Mouse (Mus musculus) CH12.LX (cell line): ENCODE results near the gene Abtb1. TPM values are rescaled to one million over a fixed set of nuclear protein-coding genes. Genes with fewer than 3 reads are reported as not detected.

Source experiments
- DNase-seq: peaks from one replicate; pipeline ENCODE4 v3.0.0-alpha.2; 2013; ENCODE audit errors: extremely low read depth
- H3K27ac ChIP-seq: 2 replicates; pipeline ENCODE4 v1.5.1; 2012; ENCODE audit warnings: low read depth, mild to moderate bottlenecking, control low read depth, moderate library complexity; ENCODE audit not compliant: insufficient read depth
- H3K27me3 ChIP-seq: replicated peaks from 2 replicates; pipeline ENCODE3; 2012; ENCODE audit warnings: inconsistent platforms
- H3K36me3 ChIP-seq, 2 experiments: replicated peaks in 1 of 2; 2 replicates each; pipeline versions ENCODE3 to v1.6.1; 2012; ENCODE audit warnings: inconsistent platforms in 1 of 2, low read length in 1 of 2, mild to moderate bottlenecking in 1 of 2, mixed read lengths in 1 of 2, moderate library complexity in 1 of 2; ENCODE audit not compliant: control insufficient read depth in 1 of 2, insufficient read depth in 1 of 2
- H3K4me1 ChIP-seq, 2 experiments: 2 replicates each; pipeline ENCODE4 v1.6.1; 2012; ENCODE audit warnings: inconsistent platforms in 1 of 2, moderate library complexity in 1 of 2; ENCODE audit not compliant: insufficient read depth in 2 of 2, control insufficient read depth in 1 of 2
- H3K4me2 ChIP-seq: 2 replicates; pipeline ENCODE4 v1.6.1; 2012; ENCODE audit warnings: low read depth, mild to moderate bottlenecking, control low read depth; ENCODE audit not compliant: poor library complexity, insufficient read depth, severe bottlenecking
- H3K4me3 ChIP-seq, 3 experiments: fragments of 150-350 bp in 1 of 3; sonication (generic) in 1 of 3; replicated peaks in 1 of 3; 2 replicates each; pipeline versions ENCODE3 to v1.5.1; 2011 to 2012; ENCODE audit warnings: low read depth in 2 of 3, low read length in 2 of 3, mild to moderate bottlenecking in 2 of 3, moderate library complexity in 2 of 3, control low read depth in 1 of 3, improper control_type of control experiment in 1 of 3, inconsistent platforms in 1 of 3, mixed read lengths in 1 of 3; ENCODE audit not compliant: poor library complexity in 1 of 3
- H3K79me2 ChIP-seq: replicated peaks from 2 replicates; pipeline ENCODE4 v1.6.1; 2012; ENCODE audit warnings: mild to moderate bottlenecking, moderate library complexity; ENCODE audit not compliant: control insufficient read depth, poor library complexity, insufficient read depth, severe bottlenecking; ENCODE audit errors: extremely low read depth
- H3K9ac ChIP-seq: 2 replicates; pipeline ENCODE4 v1.6.1; 2012; ENCODE audit warnings: low read depth, mild to moderate bottlenecking, control low read depth, moderate library complexity; ENCODE audit not compliant: insufficient read depth
- H3K9me3 ChIP-seq: replicated peaks from 2 replicates; pipeline ENCODE3; 2012; ENCODE audit warnings: low read length, inconsistent platforms, mixed read lengths
- BHLHE40 ChIP-seq: IDR thresholded peaks from 2 replicates; pipeline ENCODE4 v1.6.1; 2011; ENCODE audit warnings: mild to moderate bottlenecking, low read depth, low read length, improper control_type of control experiment
- CHD1 ChIP-seq: IDR thresholded peaks from 2 replicates; pipeline ENCODE4 v1.6.1; 2012; ENCODE audit warnings: low read depth, low read length, improper control_type of control experiment, inconsistent platforms
- CTCF ChIP-seq, 2 experiments: IDR thresholded peaks in 1 of 2; conservative IDR thresholded peaks in 1 of 2; 2 replicates each; pipeline ENCODE4 v1.5.1; 2011 to 2012; ENCODE audit warnings: low read depth in 2 of 2, low read length in 2 of 2, improper control_type of control experiment in 1 of 2, inconsistent platforms in 1 of 2, mild to moderate bottlenecking in 1 of 2, moderate library complexity in 1 of 2
- EP300 ChIP-seq: IDR thresholded peaks from 2 replicates; pipeline ENCODE4 v1.6.1; 2011; ENCODE audit warnings: low read length, improper control_type of control experiment
- ETS1 ChIP-seq: conservative IDR thresholded peaks from 2 replicates; pipeline ENCODE4 v1.6.1; 2012; ENCODE audit warnings: low read depth, mild to moderate bottlenecking, inconsistent platforms, low read length, improper control_type of control experiment, moderate library complexity
- HCFC1 ChIP-seq: IDR thresholded peaks from 2 replicates; pipeline ENCODE4 v1.6.1; 2012; ENCODE audit warnings: low read depth, mild to moderate bottlenecking, inconsistent platforms, low read length, improper control_type of control experiment
- IRF4 ChIP-seq: IDR thresholded peaks from 2 replicates; pipeline ENCODE4 v1.6.1; 2014; ENCODE audit warnings: low read depth, mild to moderate bottlenecking, inconsistent platforms, low read length, improper control_type of control experiment
- JUN ChIP-seq: IDR thresholded peaks from 2 replicates; pipeline ENCODE4 v1.6.1; 2011; ENCODE audit warnings: low read depth, mild to moderate bottlenecking, low read length, improper control_type of control experiment, moderate library complexity; ENCODE audit not compliant: insufficient read depth
- JUND ChIP-seq: conservative IDR thresholded peaks from 2 replicates; pipeline ENCODE4 v1.6.1; 2011; ENCODE audit warnings: low read depth, low read length, improper control_type of control experiment
- KAT2A ChIP-seq: IDR thresholded peaks from 2 replicates; pipeline ENCODE4 v1.6.1; 2012; ENCODE audit warnings: low read length, improper control_type of control experiment, inconsistent platforms; ENCODE audit not compliant: insufficient replicate concordance
- MAX ChIP-seq: IDR thresholded peaks from 2 replicates; pipeline ENCODE4 v1.6.1; 2011; ENCODE audit warnings: low read length, improper control_type of control experiment
- MAZ ChIP-seq: IDR thresholded peaks from 2 replicates; pipeline ENCODE4 v1.6.1; 2012; ENCODE audit warnings: low read depth, mild to moderate bottlenecking, inconsistent platforms, low read length, improper control_type of control experiment, moderate library complexity
- MEF2A ChIP-seq: IDR thresholded peaks from 2 replicates; pipeline ENCODE4 v1.6.1; 2014; ENCODE audit warnings: low read depth, mild to moderate bottlenecking, inconsistent platforms, low read length, improper control_type of control experiment, borderline replicate concordance
- MXI1 ChIP-seq: IDR thresholded peaks from 2 replicates; pipeline ENCODE4 v1.6.1; 2011; ENCODE audit warnings: mild to moderate bottlenecking, low read depth, low read length, improper control_type of control experiment
- MYC ChIP-seq: IDR thresholded peaks from 2 replicates; pipeline ENCODE4 v1.6.1; 2011; ENCODE audit warnings: low read depth, mild to moderate bottlenecking, improper control_type of control experiment, low read length
- NELFE ChIP-seq: IDR thresholded peaks from 2 replicates; pipeline ENCODE4 v1.6.1; 2011; ENCODE audit warnings: low read depth, low read length, improper control_type of control experiment
- NRF1 ChIP-seq: IDR thresholded peaks from 2 replicates; pipeline ENCODE4 v1.6.1; 2014; ENCODE audit warnings: low read depth, mild to moderate bottlenecking, inconsistent platforms, low read length, improper control_type of control experiment, moderate library complexity
- PAX5 ChIP-seq: IDR thresholded peaks from 2 replicates; pipeline ENCODE4 v1.6.1; 2012; ENCODE audit warnings: low read length, inconsistent platforms, mixed read lengths
- POLR2AphosphoS2 ChIP-seq: IDR thresholded peaks from 2 replicates; pipeline ENCODE4 v1.6.1; 2011; ENCODE audit warnings: low read depth, low read length, improper control_type of control experiment
- RAD21 ChIP-seq: IDR thresholded peaks from 2 replicates; pipeline ENCODE4 v1.6.1; 2011; ENCODE audit warnings: low read depth, mild to moderate bottlenecking, low read length, improper control_type of control experiment, moderate library complexity
- RCOR1 ChIP-seq: conservative IDR thresholded peaks from 2 replicates; pipeline ENCODE4 v1.6.1; 2012; ENCODE audit warnings: low read depth, mild to moderate bottlenecking, inconsistent platforms, low read length, improper control_type of control experiment
- SIN3A ChIP-seq: IDR thresholded peaks from 2 replicates; pipeline ENCODE4 v1.6.1; 2012; ENCODE audit warnings: low read length, improper control_type of control experiment, inconsistent platforms
- SMC3 ChIP-seq: IDR thresholded peaks from 2 replicates; pipeline ENCODE4 v1.6.1; 2011; ENCODE audit warnings: low read depth, low read length, improper control_type of control experiment
- TBP ChIP-seq: conservative IDR thresholded peaks from 2 replicates; pipeline ENCODE4 v1.6.1; 2011; ENCODE audit warnings: low read depth, low read length, improper control_type of control experiment
- TCF12 ChIP-seq: IDR thresholded peaks from 2 replicates; pipeline ENCODE4 v1.6.1; 2014; ENCODE audit warnings: low read depth, mild to moderate bottlenecking, inconsistent platforms, low read length, improper control_type of control experiment
- UBTF ChIP-seq: IDR thresholded peaks from 2 replicates; pipeline ENCODE4 v1.6.1; 2012; ENCODE audit warnings: low read depth, mild to moderate bottlenecking, inconsistent platforms, low read length, improper control_type of control experiment, moderate library complexity
- USF1 ChIP-seq: IDR thresholded peaks from 2 replicates; pipeline ENCODE4 v1.6.1; 2014; ENCODE audit warnings: low read depth, mild to moderate bottlenecking, inconsistent platforms, low read length, improper control_type of control experiment
- USF2 ChIP-seq: conservative IDR thresholded peaks from 2 replicates; pipeline ENCODE4 v1.6.1; 2011; ENCODE audit warnings: low read depth, low read length, improper control_type of control experiment
- ZC3H11A ChIP-seq: IDR thresholded peaks from 2 replicates; pipeline ENCODE4 v1.6.1; 2012; ENCODE audit warnings: low read depth, mild to moderate bottlenecking, inconsistent platforms, low read length, improper control_type of control experiment
- ZKSCAN1 ChIP-seq: IDR thresholded peaks from 2 replicates; pipeline ENCODE4 v1.6.1; 2012; ENCODE audit warnings: low read depth, inconsistent platforms, low read length, improper control_type of control experiment, borderline replicate concordance
- ZMIZ1 ChIP-seq: IDR thresholded peaks from 2 replicates; pipeline ENCODE4 v1.6.1; 2012; ENCODE audit warnings: low read depth, mild to moderate bottlenecking, inconsistent platforms, low read length, improper control_type of control experiment
- ZNF384 ChIP-seq: IDR thresholded peaks from 2 replicates; pipeline ENCODE4 v1.6.1; 2012; ENCODE audit warnings: low read depth, low read length, improper control_type of control experiment, inconsistent platforms
- dilution Hi-C: fragments of 300-500 bp; cut with MboI; formaldehyde crosslinking; loops from 2 replicates; pipeline ENCODE4 v1.14.3; 2020; ENCODE audit warnings: low sequenced_read_pairs; ENCODE audit not compliant: extremely low pct_unique_long_range_greater_than_20kb, extremely low pct_ligation_motif_present
- in situ Hi-C: fragments of 300-500 bp; cut with MboI; formaldehyde crosslinking; loops from 3 replicates; pipeline ENCODE4 v1.14.3; 2019; ENCODE audit warnings: low sequenced_read_pairs, low pct_ligation_motif_present, low pct_unique_long_range_greater_than_20kb, mixed read lengths
- polyA plus RNA-seq: library from polyadenylated mRNA; unstranded; fragments of >175 nt; gene quantifications from 2 replicates; pipeline ENCODE4 v1.2.1, GENCODE M21; 2012; ENCODE audit warnings: low read depth; ENCODE audit not compliant: insufficient read length
- total RNA-seq, 2 experiments: library from RNA; depleted of rRNA; stranded (reverse); fragments of 300-350 nt in 1 of 2; fragments of >200 nt in 1 of 2; gene quantifications; 2 replicates each; pipeline ENCODE4 v1.2.3; 2012 to 2014

Abtb1 gene
- total and polyA plus RNA-seq, 3 experiments = 13.0 to 20.8 (median 18.4) TPM

DNA sequence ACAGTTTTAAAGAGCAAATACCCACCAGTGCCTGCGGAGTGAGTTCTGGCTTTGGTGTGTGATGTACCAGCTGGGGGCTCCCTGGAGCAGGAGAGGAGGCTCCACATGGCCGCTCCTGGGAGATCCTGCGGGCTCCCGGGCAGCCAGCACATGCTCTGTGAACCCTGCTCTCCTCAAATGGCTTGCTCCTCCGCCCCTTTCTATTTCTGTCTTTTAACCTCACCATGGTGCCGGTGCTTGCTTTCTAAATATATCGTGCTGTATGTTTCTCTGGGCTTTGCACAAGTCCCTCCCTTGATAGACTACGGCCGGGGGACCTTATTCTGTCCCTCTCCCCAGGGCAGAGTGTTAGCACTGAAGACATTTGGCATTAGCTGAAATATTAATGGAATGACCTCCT lies 15.5 kb upstream of the Abtb1 start:
- in situ Hi-C loops = loop anchor here (5.0 kb wide), 1 partner anchor 35 kb away; no protein-coding TSS in a partner anchor
- dilution Hi-C loops = no loop called here
- Histone ChIP-seq H3K4me2 (no peak overlapping the region), H3K9ac (no peak overlapping the region), H3K27ac (no peak overlapping the region), H3K27me3 (no peaks in the 10 kb centered on the region), H3K79me2 (no peaks in the 10 kb centered on the region), H3K4me1 (peaks cover 0 to 19% of the 10 kb centered on the region in 2 experiments; a peak in 2 of 4 replicates), H3K36me3 (no peaks in the 10 kb centered on the region), H3K9me3 (peaks cover 2% of the 10 kb centered on the region), H3K4me3 (no peak overlapping the region)
- DNase-seq = no peak
- no peak for TF ChIP-seq NELFE
- peak; percentile 42; the same call in 1 of the 2 replicates for TF ChIP-seq NRF1
- TF ChIP-seq ETS1 = no peak
- TF ChIP-seq KAT2A = no peak
- TF ChIP-seq MEF2A = peak; percentile 65; the same call in 1 of the 2 replicates
- no peak for TF ChIP-seq JUND
- TF ChIP-seq RAD21 = peak; percentile 10
- peak; percentile 30; the same call in 1 of the 2 replicates for TF ChIP-seq MYC
- peak in 1 of 2 experiments; percentile 38; a peak in 2 of 4 replicates for TF ChIP-seq CTCF (conservative IDR thresholded peaks at IDR 0.05 in 1 of 2, IDR thresholded peaks at IDR 0.05 in 1 of 2; ENCODE audit: low read depth in 2 of 2, low read length in 2 of 2)
- TF ChIP-seq SMC3 = peak; percentile 38

DNA sequence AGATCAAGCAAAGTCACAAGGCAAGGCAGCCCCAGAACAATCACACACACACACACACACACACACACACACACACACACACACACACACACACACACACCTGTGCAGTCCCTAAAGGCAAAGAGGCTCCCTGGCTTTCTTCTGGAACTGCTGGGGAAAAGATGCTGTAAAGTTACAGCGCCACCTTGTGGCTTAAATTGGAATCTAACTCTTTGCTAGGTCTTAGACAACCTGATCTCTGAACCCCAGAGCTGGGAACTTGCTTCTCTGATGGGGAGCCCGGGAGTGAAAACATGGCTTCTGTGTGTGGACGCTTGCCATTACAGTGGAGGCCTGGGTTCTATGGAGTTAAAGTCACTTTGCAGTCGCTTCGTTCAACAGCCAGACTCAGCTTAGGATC lies 13.9 kb upstream of the Abtb1 start:
- dilution Hi-C loops = no loop called here
- no peaks in the 10 kb centered on the region for H3K79me2 ChIP-seq
- peaks cover 0 to 16% of the 10 kb centered on the region in 2 experiments; a peak in 2 of 4 replicates for H3K4me1 ChIP-seq
- in situ Hi-C loops = loop anchor here (5.0 kb wide), 1 partner anchor 37 kb away; no protein-coding TSS in a partner anchor
- no peaks in the 10 kb centered on the region for H3K27me3 ChIP-seq
- H3K9me3 ChIP-seq = peaks cover 5% of the 10 kb centered on the region
- no peaks in the 10 kb centered on the region for H3K36me3 ChIP-seq
- H3K9ac ChIP-seq = no peak overlapping the region
- no peak overlapping the region for H3K4me2 ChIP-seq
- no peak overlapping the region for H3K4me3 ChIP-seq
- H3K27ac ChIP-seq = no peak overlapping the region
- DNase-seq = peak; percentile 82
- TF ChIP-seq ZKSCAN1 (no peak), ZNF384 (no peak), ZMIZ1 (no peak), RAD21 (peak; percentile 86), MAX (no peak), UBTF (no peak), BHLHE40 (no peak), TBP (no peak), MEF2A (no peak), HCFC1 (no peak), ZC3H11A (peak; percentile 74), SMC3 (peak; percentile 89), PAX5 (no peak), USF1 (no peak), ETS1 (no peak), CTCF (conservative IDR thresholded peaks at IDR 0.05 in 1 of 2, IDR thresholded peaks at IDR 0.05 in 1 of 2; ENCODE audit: low read depth in 2 of 2, low read length in 2 of 2) (peak; percentile 55 to 89), IRF4 (no peak), POLR2AphosphoS2 (no peak), TCF12 (no peak), KAT2A (no peak), MXI1 (no peak), EP300 (no peak), RCOR1 (no peak), MAZ (no peak), USF2 (no peak), NELFE (no peak), SIN3A (no peak), JUN (no peak), CHD1 (no peak)
